Mouse (Mus musculus) heart, adult 2 months (tissue): ENCODE measurements around the gene Foxl2.

Experiments
- CTCF ChIP-seq: fragments of 200-600 bp; IDR thresholded peaks from 2 replicates; pipeline ENCODE4 v1.8.1; 2022; ENCODE audit warnings: antibody characterized with exemption, mild to moderate bottlenecking, moderate library complexity
- POLR2A ChIP-seq: fragments of 200-500 bp; IDR thresholded peaks from 2 replicates; pipeline ENCODE4 v1.6.1; 2011; ENCODE audit warnings: mild to moderate bottlenecking, low read depth, low read length, control low read depth; ENCODE audit not compliant: insufficient read depth

DNA sequence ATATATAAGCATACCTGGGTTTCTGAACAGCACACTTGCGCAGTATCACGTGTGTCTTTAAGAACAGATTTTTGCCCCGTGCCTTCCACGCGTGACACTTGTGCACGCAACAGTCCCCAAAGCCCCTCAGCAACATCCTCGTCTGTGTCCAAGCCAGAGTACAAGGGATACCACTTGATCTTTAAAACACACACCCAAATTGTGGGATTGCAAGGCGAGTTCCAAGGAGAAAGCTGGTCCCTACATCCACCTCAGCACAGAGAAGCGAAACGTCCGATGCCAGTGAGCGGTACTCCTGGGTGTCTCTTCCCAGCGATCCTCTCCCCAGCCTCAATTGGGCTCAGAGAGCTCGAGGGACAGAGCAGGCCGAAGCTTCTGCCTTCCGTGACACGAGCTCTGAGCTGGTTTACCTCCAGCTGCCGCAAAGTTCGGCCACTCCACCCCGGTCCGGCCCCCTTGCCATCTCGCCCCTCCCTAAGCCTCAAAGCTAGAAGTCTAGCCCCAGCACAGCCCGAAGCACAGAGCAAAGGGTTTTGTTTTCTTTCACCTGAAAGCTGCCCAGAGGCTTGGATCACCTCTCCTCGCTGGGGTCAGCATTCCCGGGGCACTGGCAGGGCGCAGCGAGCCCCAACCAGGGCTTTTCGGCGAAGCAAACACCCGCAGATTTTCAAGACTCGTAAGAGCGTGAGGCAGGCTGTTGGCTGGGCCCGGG, 541 bp upstream of the Foxl2 start:
- TF ChIP-seq POLR2A (no peak), CTCF (no peak)
